Mouse (Mus musculus): ENCODE measurements at regions not wholly inside any gene's neighbourhood (a gene's known extent, or its start where the extent isn't known, plus 50 kb on each side); places are given as distances from the start of the nearest gene placed in this dataset.
"Not testable (repeated sequence)": the region's sequence is repeated elsewhere in the genome, so short reads cannot be mapped to it uniquely, and the experiment has no call there.

DNA sequence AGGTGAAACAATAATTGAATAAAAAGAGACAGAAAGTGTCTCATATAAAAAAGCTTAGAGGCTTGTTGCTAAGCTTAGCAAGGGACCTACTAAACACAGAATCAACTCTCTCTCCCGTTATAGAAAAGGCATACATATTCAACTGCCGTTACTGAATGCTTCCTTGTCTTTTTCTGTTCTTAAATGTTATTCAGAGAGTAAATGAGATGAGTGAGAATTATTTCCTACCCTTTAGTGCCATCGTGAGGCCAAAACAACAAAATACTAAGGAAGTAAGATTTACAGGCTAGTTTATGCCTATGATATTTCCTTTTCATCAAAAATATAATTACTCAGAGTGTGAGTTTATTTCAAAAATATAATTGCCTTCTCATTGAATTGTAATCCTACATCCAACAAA lies 686.6 kb upstream of the 1700008P02Rik start:
- DNase-seq (ENCODE audit: low spot score) = peak; percentile 19

DNA sequence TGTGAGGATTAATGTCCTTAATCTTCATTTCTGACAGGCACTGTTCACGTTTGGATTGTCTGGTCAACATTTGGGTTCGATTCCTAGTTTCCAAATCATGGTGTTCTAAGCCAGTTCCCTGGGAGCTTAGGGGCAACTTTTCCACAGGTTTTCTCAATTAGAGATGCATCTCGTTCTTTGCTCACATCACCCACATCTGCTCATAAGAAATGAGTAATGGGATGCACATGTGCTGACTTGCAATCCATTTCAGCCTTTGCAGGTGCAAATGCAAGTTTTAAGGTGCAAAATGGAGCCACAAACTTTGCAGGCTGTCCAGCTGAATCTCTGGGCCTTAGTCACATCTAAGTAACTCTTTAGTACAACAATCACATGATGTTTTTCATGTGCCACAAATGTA lies 678.3 kb upstream of the 1700008P02Rik start:
- peak; percentile 17 for DNase-seq (ENCODE audit: low spot score)

DNA sequence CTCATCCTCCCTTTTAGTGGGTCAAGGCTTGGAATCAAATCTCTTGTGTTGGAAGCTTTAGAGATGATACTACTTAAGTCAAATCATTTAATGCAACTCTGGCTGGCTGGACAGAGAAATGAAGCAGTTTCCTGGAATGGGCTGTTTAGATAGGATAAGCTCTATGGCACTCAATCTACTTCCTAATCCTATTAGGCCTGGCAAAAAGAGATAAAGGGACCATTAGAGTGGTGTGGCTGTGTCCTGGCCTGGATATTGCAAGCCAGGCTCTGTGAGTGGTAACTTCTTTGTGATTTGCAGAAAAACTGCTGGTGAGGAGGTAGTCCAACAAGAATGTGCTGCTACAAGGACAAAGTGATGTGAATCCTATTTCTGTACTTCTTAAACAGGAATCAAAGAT lies 670.8 kb upstream of the 1700008P02Rik start:
- no peak for DNase-seq (ENCODE audit: low spot score)

DNA sequence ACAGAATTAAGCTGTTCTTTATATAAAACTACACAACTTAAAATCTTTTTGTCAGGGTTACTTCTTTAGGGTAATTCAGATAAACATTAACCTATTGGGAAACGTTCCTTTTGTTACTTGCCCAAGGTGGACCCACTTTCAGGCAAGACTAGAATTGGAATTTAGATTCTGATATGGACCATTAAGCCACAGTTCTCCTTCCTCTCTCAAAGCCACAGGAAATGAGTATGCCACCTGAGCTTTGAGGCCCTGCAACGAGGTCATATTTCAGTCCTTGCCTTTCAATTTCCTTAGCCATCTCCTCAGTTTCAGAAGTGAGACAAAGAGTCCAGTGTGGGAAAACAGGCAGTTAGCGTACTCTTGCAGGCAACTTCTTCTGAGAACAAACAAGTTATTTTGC lies 637.3 kb upstream of the 1700008P02Rik start:
- DNase-seq (ENCODE audit: low spot score) = peak; percentile 50

DNA sequence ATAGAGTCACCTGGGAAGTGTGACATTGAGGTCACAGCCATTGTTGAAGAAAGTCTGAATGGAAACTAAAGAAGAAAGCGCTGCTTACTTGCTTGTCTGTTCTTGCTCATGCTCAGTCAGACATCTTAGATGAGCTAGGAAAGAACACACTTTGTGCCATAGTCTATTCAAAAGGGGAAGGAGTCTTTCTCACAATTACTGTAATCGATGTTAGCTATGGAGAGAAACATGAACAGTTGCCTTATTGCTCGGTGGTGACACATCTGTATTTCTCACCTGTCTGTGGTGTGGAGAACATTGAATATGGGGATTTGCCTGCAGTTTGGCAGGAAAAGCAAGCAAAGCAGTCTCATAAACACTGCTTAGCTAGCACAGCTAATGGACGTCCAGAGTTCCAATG lies 628.1 kb upstream of the 1700008P02Rik start:
- DNase-seq (ENCODE audit: low spot score) = no peak

DNA sequence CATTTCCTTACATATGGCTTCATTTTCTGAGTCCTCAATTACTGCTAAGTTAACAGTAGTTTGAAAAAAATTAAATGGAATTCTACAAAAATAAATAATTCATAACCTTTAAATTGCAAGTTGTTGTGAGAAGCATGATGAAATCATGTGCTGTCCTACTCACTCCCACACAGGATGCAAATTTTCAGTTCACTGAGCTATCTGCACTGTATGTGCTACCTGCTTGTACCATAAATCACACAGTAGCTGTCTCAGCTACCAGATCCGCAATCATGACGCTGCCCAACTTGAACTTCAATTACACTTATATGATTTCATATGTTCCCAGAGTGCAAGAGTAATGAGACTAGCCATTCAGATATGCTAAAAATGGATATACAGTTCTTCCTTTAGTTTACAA lies 609.5 kb upstream of the 1700008P02Rik start:
- no peak for DNase-seq (ENCODE audit: low spot score)

DNA sequence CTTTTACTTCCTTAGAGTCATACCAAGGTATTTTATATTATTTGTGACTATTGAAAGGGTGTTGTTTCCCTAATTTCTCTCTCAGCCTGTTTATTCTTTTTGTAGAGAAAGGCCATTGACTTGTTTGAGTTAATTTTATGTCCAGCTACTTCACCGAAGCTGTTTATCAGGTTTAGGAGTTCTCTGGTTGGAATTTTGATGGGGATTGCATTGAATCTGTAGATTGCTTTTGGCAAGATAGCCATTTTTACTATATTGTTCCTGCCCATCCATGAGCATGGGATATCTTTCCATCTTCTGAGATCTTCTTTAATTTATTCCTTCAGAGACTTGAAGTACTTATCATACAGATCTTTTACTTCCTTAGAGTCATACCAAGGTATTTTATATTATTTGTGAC lies 568.3 kb upstream of the 1700008P02Rik start:
- DNase-seq (ENCODE audit: low spot score) = not testable (repeated sequence)

DNA sequence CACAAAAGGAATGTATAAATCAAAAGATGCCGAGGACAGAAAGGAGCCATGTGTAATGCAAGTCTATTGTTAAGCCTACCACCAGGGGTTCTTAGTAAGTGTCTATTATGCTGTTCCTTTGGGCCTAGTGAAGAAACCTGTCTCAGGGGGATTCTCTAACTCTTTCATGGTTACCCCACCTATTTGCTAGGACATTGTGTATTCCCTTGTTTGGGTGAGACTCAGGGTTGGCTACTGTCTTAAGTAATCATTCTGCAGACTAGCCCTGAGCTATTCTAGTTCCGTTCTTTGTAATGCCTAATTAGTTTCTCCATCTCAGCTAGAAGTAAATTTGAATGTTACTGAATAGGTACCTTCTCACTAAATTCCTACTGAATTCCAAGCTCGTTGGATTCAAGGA lies 546.4 kb upstream of the 1700008P02Rik start:
- DNase-seq (ENCODE audit: low spot score) = no peak

DNA sequence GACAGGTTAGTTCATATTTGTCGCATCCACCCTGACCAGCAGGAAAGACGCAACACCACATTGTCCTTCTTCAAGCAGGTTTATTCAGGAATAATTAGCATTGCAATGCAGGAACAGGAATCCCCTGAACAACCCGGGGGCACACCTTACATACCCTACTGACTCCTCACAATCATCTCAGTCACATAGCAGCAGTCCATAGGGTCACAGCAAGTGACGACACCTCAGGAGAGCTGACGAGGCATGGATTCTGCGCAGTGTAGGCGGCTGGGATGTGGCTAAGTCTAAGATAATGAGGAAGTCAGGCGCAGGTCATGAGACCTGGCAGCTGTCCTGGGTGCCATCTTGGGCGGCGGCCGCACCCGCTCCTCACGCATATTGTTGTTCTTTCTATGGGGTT lies 518.8 kb upstream of the 1700008P02Rik start:
- no peak for DNase-seq (ENCODE audit: low spot score)

DNA sequence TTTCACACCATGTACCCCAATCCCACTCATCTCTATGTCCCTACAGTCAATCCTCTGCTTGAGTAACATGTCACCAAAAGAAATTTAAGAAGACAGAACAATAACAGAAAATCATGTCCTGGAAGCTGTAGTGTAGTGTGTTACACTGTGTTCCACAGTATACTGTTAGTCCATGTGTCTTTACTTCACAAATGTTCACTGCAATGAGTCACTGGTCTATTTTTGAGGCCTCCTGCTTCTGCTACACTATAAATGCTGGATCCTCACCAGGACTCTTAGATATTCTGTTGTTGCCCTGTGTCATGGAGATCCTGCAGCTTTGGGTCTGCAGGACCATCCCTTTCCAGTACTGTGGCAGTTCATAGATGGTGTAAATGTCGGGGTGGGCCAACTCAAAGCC lies 514.5 kb upstream of the 1700008P02Rik start:
- DNase-seq (ENCODE audit: low spot score) = no peak

All from embryo, embryonic 10.5 days (tissue).